Mouse (Mus musculus) thymus, postnatal 14 days (tissue): ENCODE data around the gene Scube3.

Experiments
- DNase-seq: peaks from one replicate; pipeline ENCODE4 v3.0.0; 2021

Gene Scube3

GRCm38 (mm10) chr17:28135496-28135895 lies 6.4 kb upstream of the Scube3 start:
- no peak for DNase-seq

GRCm38 (mm10) chr17:28136266-28136665 lies 5.7 kb upstream of the Scube3 start:
- no peak for DNase-seq

- DNase-seq: no peak
These were observed 3.9 kb upstream of the Scube3 start for GRCm38 (mm10) chr17:28138013-28138412.

GRCm38 (mm10) chr17:28138685-28139084 lies 3.3 kb upstream of the Scube3 start:
- no peak for DNase-seq

GRCm38 (mm10) chr17:28140431-28141204 lies 1.3 kb upstream of the Scube3 start:
- no peak for DNase-seq

GRCm38 (mm10) chr17:28141205-28141650 lies 713 bp upstream of the Scube3 start:
- DNase-seq: no peak

- no peak for DNase-seq
These were observed 1.0 kb downstream of the Scube3 start for GRCm38 (mm10) chr17:28142700-28143610.

- DNase-seq: peak; percentile 53
These were observed 1.8 kb downstream of the Scube3 start for GRCm38 (mm10) chr17:28143751-28144150.

GRCm38 (mm10) chr17:28144241-28144640 lies 2.3 kb downstream of the Scube3 start:
- DNase-seq: no peak

- no peak for DNase-seq
These were observed 6.3 kb downstream of the Scube3 start for GRCm38 (mm10) chr17:28148288-28148687.

- DNase-seq: no peak
These were observed 7.8 kb downstream of the Scube3 start for GRCm38 (mm10) chr17:28149734-28150133.

- no peak for DNase-seq
These were observed 8.5 kb downstream of the Scube3 start for GRCm38 (mm10) chr17:28150456-28150855.

GRCm38 (mm10) chr17:28153095-28153494 lies 11.2 kb downstream of the Scube3 start:
- no peak for DNase-seq

GRCm38 (mm10) chr17:28154970-28155369 lies 13.0 kb downstream of the Scube3 start:
- DNase-seq: no peak

- no peak for DNase-seq
These were observed 18.4 kb downstream of the Scube3 start for GRCm38 (mm10) chr17:28160361-28160760.

GRCm38 (mm10) chr17:28161310-28161881 lies 19.5 kb downstream of the Scube3 start:
- no peak for DNase-seq

GRCm38 (mm10) chr17:28163666-28164065 lies 21.7 kb downstream of the Scube3 start:
- DNase-seq: peak; percentile 86

GRCm38 (mm10) chr17:28170460-28171305 lies 28.7 kb downstream of the Scube3 start:
- peak; percentile 68 for DNase-seq

- DNase-seq: no peak
These were observed 30.7 kb downstream of the Scube3 start for GRCm38 (mm10) chr17:28172690-28173089.

GRCm38 (mm10) chr17:28176775-28177539 lies 35.0 kb downstream of the Scube3 start, which contains the start of gene Zfp523:
TSS of gene Zfp523 (plus strand) at chr17:28177129.
- peak; percentile 95 for DNase-seq

GRCm38 (mm10) chr17:28177540-28178046 lies 35.7 kb downstream of the Scube3 start:
- no peak for DNase-seq
